Mouse (Mus musculus): ENCODE measurements around the gene AI464131. TPM values are rescaled to one million over a fixed set of nuclear protein-coding genes. Genes with fewer than 3 reads are reported as not detected.

Gene AI464131
- polyA plus RNA-seq, 1 experiment from 2014 or later = 8.3 TPM

- Histone ChIP-seq H3K27me3 (ENCODE audit: control insufficient read depth, insufficient read depth, low read length) (peaks cover 47% of the 10 kb centered on the region), H3K36me3 (ENCODE audit: control insufficient read depth, insufficient read depth, low read length) (no peaks in the 10 kb centered on the region), H3K4me1 (replicated peaks; ENCODE audit: control insufficient read depth, insufficient read depth, low read length) (peaks cover 12% of the 10 kb centered on the region), H3K4me2 (replicated peaks; ENCODE audit: low read depth, low read length) (peak overlapping the region; percentile 64), H3K9ac (ENCODE audit: low read depth, low read length) (peak overlapping the region; percentile 47), H3K27ac (ENCODE audit: low read depth, low read length) (no peak overlapping the region), H3K9me3 (ENCODE audit: control insufficient read depth, low read length) (no peaks in the 10 kb centered on the region), H3K4me3 (ENCODE audit: low read depth, low read length) (peak overlapping the region; percentile 42)
- ATAC-seq (ENCODE audit: low FRiP score) (peak; percentile 69), DNase-seq (ENCODE audit: low spot score) (no peak)
- 10% methylated on average over 20 of the region's 20 CpGs for WGBS
Observed at GRCm38 (mm10) chr4:41502171-41502940, 520 bp downstream of the AI464131 start.

GRCm38 (mm10) chr4:41500787-41501186, 2.1 kb downstream of the AI464131 start:
- no peak overlapping the region for H3K4me2 ChIP-seq (replicated peaks; ENCODE audit: low read depth, low read length)
- no peak overlapping the region for H3K27ac ChIP-seq (ENCODE audit: low read depth, low read length)
- ATAC-seq (ENCODE audit: low FRiP score) = no peak
- WGBS = 71% methylated on average over 4 of the region's 4 CpGs
- no peak overlapping the region for H3K4me3 ChIP-seq (ENCODE audit: low read depth, low read length)
- H3K9me3 ChIP-seq (ENCODE audit: control insufficient read depth, low read length) = no peaks in the 10 kb centered on the region
- no peaks in the 10 kb centered on the region for H3K36me3 ChIP-seq (ENCODE audit: control insufficient read depth, insufficient read depth, low read length)
- DNase-seq (ENCODE audit: low spot score) = no peak
- no peak overlapping the region for H3K9ac ChIP-seq (ENCODE audit: low read depth, low read length)
- H3K4me1 ChIP-seq (replicated peaks; ENCODE audit: control insufficient read depth, insufficient read depth, low read length) = peaks cover 10% of the 10 kb centered on the region
- peaks cover 56% of the 10 kb centered on the region for H3K27me3 ChIP-seq (ENCODE audit: control insufficient read depth, insufficient read depth, low read length)

GRCm38 (mm10) chr4:41499619-41500018, 3.3 kb downstream of the AI464131 start:
- Histone ChIP-seq H3K4me3 (ENCODE audit: low read depth, low read length) (no peak overlapping the region), H3K4me1 (replicated peaks; ENCODE audit: control insufficient read depth, insufficient read depth, low read length) (peaks cover 10% of the 10 kb centered on the region), H3K9me3 (ENCODE audit: control insufficient read depth, low read length) (no peaks in the 10 kb centered on the region), H3K27ac (ENCODE audit: low read depth, low read length) (no peak overlapping the region), H3K4me2 (replicated peaks; ENCODE audit: low read depth, low read length) (no peak overlapping the region), H3K36me3 (ENCODE audit: control insufficient read depth, insufficient read depth, low read length) (no peaks in the 10 kb centered on the region), H3K27me3 (ENCODE audit: control insufficient read depth, insufficient read depth, low read length) (peaks cover 56% of the 10 kb centered on the region), H3K9ac (ENCODE audit: low read depth, low read length) (no peak overlapping the region)
- WGBS = 56% methylated on average over 8 of the region's 8 CpGs
- DNase-seq (ENCODE audit: low spot score) = no peak
- no peak for ATAC-seq (ENCODE audit: low FRiP score)

DNA sequence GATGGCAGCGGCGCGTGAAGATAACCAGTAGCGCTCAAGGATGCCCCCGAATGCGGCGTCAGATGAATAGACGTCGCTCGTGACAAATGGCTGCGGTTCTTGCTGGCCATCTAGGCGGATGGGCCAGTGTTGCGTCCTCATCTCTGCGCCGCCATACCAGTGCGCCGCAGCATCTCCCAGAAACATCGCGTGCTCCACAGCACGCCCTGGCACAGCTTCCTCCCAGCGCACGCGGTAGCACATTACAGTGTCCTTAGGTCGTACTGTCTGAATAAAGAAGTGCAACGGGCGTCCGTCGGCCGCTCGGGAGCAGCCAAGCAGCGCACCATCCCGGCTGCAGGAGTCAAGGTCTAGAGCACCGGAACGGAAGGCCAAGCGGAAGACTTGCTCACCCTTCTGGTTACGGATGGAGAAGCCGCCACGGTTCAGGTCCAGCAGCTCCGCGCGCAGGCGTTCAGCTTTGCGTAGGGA, 3.9 kb downstream of the AI464131 start:
- Histone ChIP-seq H3K4me1 (replicated peaks; ENCODE audit: control insufficient read depth, insufficient read depth, low read length) (peaks cover 10% of the 10 kb centered on the region), H3K4me3 (ENCODE audit: low read depth, low read length) (peak overlapping the region; percentile 32), H3K9ac (ENCODE audit: low read depth, low read length) (peak overlapping the region; percentile 17; the same call in 1 of the 2 replicates)

GRCm38 (mm10) chr4:41497995-41498845, 4.7 kb downstream of the AI464131 start:
- H3K4me2 ChIP-seq (replicated peaks; ENCODE audit: low read depth, low read length) = peak overlapping the region; percentile 57
- H3K4me1 ChIP-seq (replicated peaks; ENCODE audit: control insufficient read depth, insufficient read depth, low read length) = peaks cover 10% of the 10 kb centered on the region
- WGBS = 6% methylated on average over 72 of the region's 72 CpGs
- no peak overlapping the region for H3K27ac ChIP-seq (ENCODE audit: low read depth, low read length)
- H3K9ac ChIP-seq (ENCODE audit: low read depth, low read length) = peak overlapping the region; percentile 27; the same call in 1 of the 2 replicates
- ATAC-seq (ENCODE audit: low FRiP score) = peak; percentile 47; the same call in 1 of the 2 replicates
- peaks cover 56% of the 10 kb centered on the region for H3K27me3 ChIP-seq (ENCODE audit: control insufficient read depth, insufficient read depth, low read length)
- H3K4me3 ChIP-seq (ENCODE audit: low read depth, low read length) = peak overlapping the region; percentile 32
- no peaks in the 10 kb centered on the region for H3K9me3 ChIP-seq (ENCODE audit: control insufficient read depth, low read length)
- H3K36me3 ChIP-seq (ENCODE audit: control insufficient read depth, insufficient read depth, low read length) = no peaks in the 10 kb centered on the region
- peak; percentile 65 for DNase-seq (ENCODE audit: low spot score)

More for the DNA sequence above, 3.9 kb downstream of the AI464131 start:
- WGBS = 1% methylated on average over 43 of the region's 43 CpGs
- ATAC-seq (ENCODE audit: low FRiP score) = no peak
- no peak overlapping the region for H3K27ac ChIP-seq (ENCODE audit: low read depth, low read length)
- H3K27me3 ChIP-seq (ENCODE audit: control insufficient read depth, insufficient read depth, low read length) = peaks cover 56% of the 10 kb centered on the region
- no peaks in the 10 kb centered on the region for H3K9me3 ChIP-seq (ENCODE audit: control insufficient read depth, low read length)
- DNase-seq (ENCODE audit: low spot score) = no peak
- H3K4me2 ChIP-seq (replicated peaks; ENCODE audit: low read depth, low read length) = peak overlapping the region; percentile 57
- H3K36me3 ChIP-seq (ENCODE audit: control insufficient read depth, insufficient read depth, low read length) = no peaks in the 10 kb centered on the region

DNA sequence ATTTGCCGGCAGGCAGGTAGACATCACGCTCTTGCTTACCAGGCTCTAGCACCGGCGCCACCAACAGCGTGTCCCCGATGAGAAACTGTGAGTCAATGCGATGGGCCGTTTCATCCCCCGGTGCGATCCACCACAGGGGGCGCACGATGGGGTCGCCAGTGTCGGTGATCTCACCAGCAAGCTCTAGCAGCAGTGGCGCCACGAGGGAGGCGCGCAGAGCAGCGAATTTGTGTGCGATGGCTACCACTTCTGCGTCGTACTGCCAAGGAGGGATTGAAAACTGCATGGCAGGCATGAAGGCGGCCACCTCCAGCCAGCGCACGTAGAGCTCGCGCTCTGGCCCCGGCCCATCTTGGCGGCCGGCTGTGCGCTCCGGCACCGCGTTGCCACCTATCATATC, 5.3 kb downstream of the AI464131 start:
- no peaks in the 10 kb centered on the region for H3K36me3 ChIP-seq (ENCODE audit: control insufficient read depth, insufficient read depth, low read length)
- ATAC-seq (ENCODE audit: low FRiP score) (peak; percentile 47; the same call in 1 of the 2 replicates), DNase-seq (ENCODE audit: low spot score) (peak; percentile 80)
- WGBS = 2% methylated on average over 34 of the region's 34 CpGs
- peak overlapping the region; percentile 32 for H3K4me3 ChIP-seq (ENCODE audit: low read depth, low read length)
- peaks cover 56% of the 10 kb centered on the region for H3K27me3 ChIP-seq (ENCODE audit: control insufficient read depth, insufficient read depth, low read length)
- H3K4me1 ChIP-seq (replicated peaks; ENCODE audit: control insufficient read depth, insufficient read depth, low read length) = peaks cover 10% of the 10 kb centered on the region
- H3K4me2 ChIP-seq (replicated peaks; ENCODE audit: low read depth, low read length) = peak overlapping the region; percentile 57
- no peak overlapping the region for H3K27ac ChIP-seq (ENCODE audit: low read depth, low read length)
- 0 out of 2 replicates have a peak overlapping the region, but pooled peaks have one; percentile 27 for H3K9ac ChIP-seq (ENCODE audit: low read depth, low read length)
- no peaks in the 10 kb centered on the region for H3K9me3 ChIP-seq (ENCODE audit: control insufficient read depth, low read length)

DNA sequence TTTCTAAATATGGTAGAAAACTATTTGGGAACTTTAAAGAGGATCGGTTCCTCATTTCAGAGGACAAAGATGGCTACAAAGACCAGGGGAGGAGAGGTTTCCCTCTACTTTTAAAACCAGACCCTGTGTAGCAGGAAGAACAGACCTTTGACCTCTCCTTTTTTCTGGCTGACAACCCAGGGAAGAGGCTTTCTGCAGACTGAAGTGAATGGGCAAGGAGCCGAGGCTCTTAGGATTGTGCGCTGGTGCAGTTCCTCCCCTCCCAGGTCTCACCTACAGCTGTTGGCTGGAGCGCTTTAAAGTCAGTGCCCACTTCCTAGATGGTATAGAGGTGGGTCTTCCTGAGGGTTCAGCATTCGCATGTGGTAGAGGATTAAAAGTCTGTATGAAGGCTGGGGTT, 5.8 kb downstream of the AI464131 start:
- WGBS = 33% methylated on average over 5 of the region's 5 CpGs
- H3K9ac ChIP-seq (ENCODE audit: low read depth, low read length) = no peak overlapping the region
- H3K27me3 ChIP-seq (ENCODE audit: control insufficient read depth, insufficient read depth, low read length) = peaks cover 53% of the 10 kb centered on the region
- no peaks in the 10 kb centered on the region for H3K36me3 ChIP-seq (ENCODE audit: control insufficient read depth, insufficient read depth, low read length)
- H3K27ac ChIP-seq (ENCODE audit: low read depth, low read length) = no peak overlapping the region
- peaks cover 10% of the 10 kb centered on the region for H3K4me1 ChIP-seq (replicated peaks; ENCODE audit: control insufficient read depth, insufficient read depth, low read length)
- no peak for DNase-seq (ENCODE audit: low spot score)
- H3K4me2 ChIP-seq (replicated peaks; ENCODE audit: low read depth, low read length) = no peak overlapping the region
- no peak overlapping the region for H3K4me3 ChIP-seq (ENCODE audit: low read depth, low read length)
- no peaks in the 10 kb centered on the region for H3K9me3 ChIP-seq (ENCODE audit: control insufficient read depth, low read length)
- no peak for ATAC-seq (ENCODE audit: low FRiP score)

- no peak overlapping the region for H3K4me2 ChIP-seq (replicated peaks; ENCODE audit: low read depth, low read length)
- H3K9ac ChIP-seq (ENCODE audit: low read depth, low read length) = no peak overlapping the region
- ATAC-seq (ENCODE audit: low FRiP score) (no peak), DNase-seq (ENCODE audit: low spot score) (no peak)
- peaks cover 10% of the 10 kb centered on the region for H3K4me1 ChIP-seq (replicated peaks; ENCODE audit: control insufficient read depth, insufficient read depth, low read length)
- H3K4me3 ChIP-seq (ENCODE audit: low read depth, low read length) = no peak overlapping the region
- H3K36me3 ChIP-seq (ENCODE audit: control insufficient read depth, insufficient read depth, low read length) = no peaks in the 10 kb centered on the region
- H3K27me3 ChIP-seq (ENCODE audit: control insufficient read depth, insufficient read depth, low read length) = peaks cover 43% of the 10 kb centered on the region
- H3K9me3 ChIP-seq (ENCODE audit: control insufficient read depth, low read length) = no peaks in the 10 kb centered on the region
- 93% methylated on average over 11 of the region's 11 CpGs for WGBS
- no peak overlapping the region for H3K27ac ChIP-seq (ENCODE audit: low read depth, low read length)
Observed at GRCm38 (mm10) chr4:41495850-41496249, 7.0 kb downstream of the AI464131 start.
